Mouse (Mus musculus): ENCODE data around the gene Gm21680. TPM values are rescaled to one million over a fixed set of nuclear protein-coding genes. Genes with fewer than 3 reads are reported as not detected.

Gm21680 gene
- polyA plus RNA-seq, 1 experiment from 2014 or later, result not detected

Other genes starting within 250 kb of the Gm21680 start
- 2.3 and 2.9 TPM in 2 replicates for gene Actr3b, start 212.7 kb downstream of the Gm21680 start, polyA plus RNA-seq (2014; fragmentation: Nextera tagmentation; extraction: Ambion mirVana)
- 0.07 TPM in 1 of 2 replicates, not detected in the other for gene Gm21663, start 30.3 kb downstream of the Gm21680 start, polyA plus RNA-seq (2014; fragmentation: Nextera tagmentation; extraction: Ambion mirVana)
- gene Gm21671, start 18.2 kb downstream of the Gm21680 start, polyA plus RNA-seq (2014; fragmentation: Nextera tagmentation; extraction: Ambion mirVana), result 0.12 TPM in 1 of 2 replicates, not detected in the other
- gene Gm21698, start 16.0 kb upstream of the Gm21680 start, polyA plus RNA-seq (2014; fragmentation: Nextera tagmentation; extraction: Ambion mirVana), result 0.11 TPM in 1 of 2 replicates, not detected in the other
- 0.21 TPM in 1 of 2 replicates, not detected in the other for gene Gm1979, start 32.1 kb upstream of the Gm21680 start, polyA plus RNA-seq (2014; fragmentation: Nextera tagmentation; extraction: Ambion mirVana)
- gene Gm5862, start 50.3 kb upstream of the Gm21680 start, polyA plus RNA-seq (2014; fragmentation: Nextera tagmentation; extraction: Ambion mirVana), result 0.13 TPM in 1 of 2 replicates, not detected in the other
- gene Speer4a, start 66.9 kb upstream of the Gm21680 start, polyA plus RNA-seq (2014; fragmentation: Nextera tagmentation; extraction: Ambion mirVana), result 0.08 TPM in 1 of 2 replicates, not detected in the other
- 0.07 TPM in 1 of 2 replicates, not detected in the other for gene Gm7347, start 85.9 kb upstream of the Gm21680 start, polyA plus RNA-seq (2014; fragmentation: Nextera tagmentation; extraction: Ambion mirVana)
- not detected in 2 replicates for gene Gm10471, start 116.6 kb upstream of the Gm21680 start, polyA plus RNA-seq (2014; fragmentation: Nextera tagmentation; extraction: Ambion mirVana)
- not detected in 2 replicates for gene 5031410I06Rik, start 132.7 kb upstream of the Gm21680 start, polyA plus RNA-seq (2014; fragmentation: Nextera tagmentation; extraction: Ambion mirVana)
- 0.12 TPM in 1 of 2 replicates, not detected in the other for gene Gm10220, start 148.8 kb upstream of the Gm21680 start, polyA plus RNA-seq (2014; fragmentation: Nextera tagmentation; extraction: Ambion mirVana)